Mouse (Mus musculus) layer of hippocampus, adult 8-10 months (tissue): ENCODE measurements at regions not wholly inside any gene's neighbourhood (a gene's known extent, or its start where the extent isn't known, plus 50 kb on each side); places are given as distances from the start of the nearest gene placed in this dataset.
"Not testable (repeated sequence)": the region's sequence is repeated elsewhere in the genome, so short reads cannot be mapped to it uniquely, and the experiment has no call there.

Experiments used
- DNase-seq, 2 experiments: peaks; one replicate each; pipeline ENCODE4 v3.0.0; 2022; ENCODE audit warnings: low spot score in 2 of 2

DNA sequence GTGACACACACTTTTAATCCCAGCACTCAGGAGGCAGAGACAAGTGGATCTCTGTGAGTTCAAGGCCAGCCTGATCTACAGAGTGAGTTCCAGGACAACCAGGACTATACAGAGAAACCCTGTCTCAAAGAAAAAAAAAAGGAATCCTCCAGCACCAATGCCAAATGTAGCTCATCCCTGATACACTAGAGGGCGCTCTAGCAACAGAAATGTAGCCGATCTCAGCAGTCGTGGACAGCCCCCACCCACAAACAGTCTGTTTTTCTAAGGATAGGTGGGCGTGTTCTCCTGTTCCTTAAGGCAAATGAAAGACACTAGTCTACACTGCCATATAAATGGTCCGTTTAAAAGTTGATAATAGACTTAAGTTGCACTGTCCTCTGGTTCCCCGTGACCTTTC is 2447.9 kb upstream of the Gm8797 start:
- peak in 1 of 2 experiments; percentile 30 for DNase-seq

DNA sequence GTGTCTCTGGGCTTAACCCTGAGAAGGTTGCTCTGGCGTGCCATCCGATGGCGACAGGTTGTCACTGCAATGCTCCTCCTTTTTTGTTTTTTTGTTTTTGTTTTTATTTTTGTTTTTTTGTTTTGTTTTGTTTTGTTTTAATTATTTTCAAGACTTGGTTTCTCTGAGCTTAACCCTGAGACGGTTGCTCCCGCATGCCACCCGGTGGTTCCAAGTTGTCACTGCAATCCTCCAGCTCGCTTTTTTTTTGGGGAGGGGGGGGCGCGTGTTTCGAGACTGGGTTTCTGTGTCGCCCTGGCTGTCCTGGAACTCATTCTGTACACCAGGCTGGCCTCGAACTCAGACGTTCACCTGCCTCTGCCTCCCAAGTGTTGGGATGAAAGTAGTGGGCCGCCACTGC is 2442.1 kb upstream of the Gm8797 start:
- no peak for DNase-seq

DNA sequence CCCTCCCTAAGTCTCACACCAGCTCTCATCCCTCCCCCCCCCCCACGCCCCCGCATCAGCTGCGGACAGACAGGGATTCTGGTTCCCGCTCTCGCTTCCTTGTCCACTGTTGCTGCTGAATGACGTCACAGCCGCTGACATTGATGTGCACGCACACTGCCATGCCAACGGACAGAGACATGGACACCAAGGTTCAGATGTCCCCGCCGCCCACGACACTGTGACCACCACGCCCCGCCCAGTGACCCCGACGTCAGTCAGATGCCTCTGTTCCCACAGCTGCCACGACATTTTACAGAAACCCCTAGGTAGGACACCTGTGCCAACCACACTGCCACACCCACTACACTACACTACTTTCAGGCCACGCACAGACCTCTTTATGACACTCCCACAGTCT is 2441.6 kb upstream of the Gm8797 start:
- no peak for DNase-seq

DNA sequence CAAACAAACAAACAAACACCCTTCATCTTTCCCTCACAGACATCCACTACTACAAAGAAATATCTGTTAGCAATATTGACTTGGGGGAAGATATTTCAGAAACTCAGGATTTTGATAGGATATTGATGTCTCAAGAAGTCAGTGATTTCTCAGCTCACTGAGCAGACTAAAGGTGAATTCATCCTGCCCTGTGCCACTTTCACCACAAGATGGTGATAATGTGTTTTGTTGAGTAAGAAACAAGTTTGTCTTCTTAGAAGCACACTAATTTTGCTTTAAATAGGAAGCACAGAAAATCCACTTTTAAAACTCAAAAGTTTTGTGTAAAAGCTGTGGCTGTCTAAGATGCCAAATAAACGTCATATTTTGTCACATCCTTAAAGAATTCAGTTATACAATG is 2439.8 kb upstream of the Gm8797 start:
- DNase-seq: no peak

DNA sequence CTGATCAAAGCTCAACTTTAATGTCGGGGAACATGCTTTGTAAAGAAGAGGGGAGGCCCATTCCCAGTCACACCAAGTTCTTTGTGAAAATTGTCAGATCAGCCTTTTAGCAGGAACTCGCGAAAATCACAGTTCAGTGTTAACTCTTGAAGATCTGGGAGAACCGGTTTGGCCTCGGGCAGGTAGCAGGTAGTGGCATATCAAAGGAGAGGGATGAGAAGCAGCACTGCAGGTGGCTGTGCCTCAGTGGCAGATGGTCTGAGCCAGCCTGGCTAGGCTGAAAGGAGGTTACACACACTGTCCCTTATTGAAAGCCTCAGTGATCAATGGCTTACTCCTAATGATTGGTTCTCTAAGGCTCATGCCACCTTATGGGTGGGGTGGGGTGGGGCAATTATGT is 2401.0 kb upstream of the Gm8797 start:
- DNase-seq: no peak

DNA sequence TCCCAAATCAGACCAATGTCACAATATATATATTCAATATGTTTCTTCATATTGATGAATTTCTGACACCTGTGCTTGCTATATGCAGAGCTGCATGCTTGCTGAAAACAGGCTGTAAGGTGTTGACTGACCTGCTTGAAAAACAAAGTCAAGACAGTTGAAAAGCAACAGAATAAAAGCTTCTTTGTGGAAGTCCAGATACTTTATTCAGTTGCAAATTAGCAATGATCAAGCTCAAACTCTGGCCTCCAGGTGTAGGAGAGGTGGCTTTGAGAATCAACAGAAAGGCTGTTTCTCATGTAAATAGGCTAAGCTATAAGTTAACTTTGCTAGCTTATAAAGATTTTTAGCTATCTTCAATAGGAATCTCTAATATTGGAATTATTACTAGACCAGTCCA is 2379.7 kb upstream of the Gm8797 start:
- DNase-seq: not testable (repeated sequence)

DNA sequence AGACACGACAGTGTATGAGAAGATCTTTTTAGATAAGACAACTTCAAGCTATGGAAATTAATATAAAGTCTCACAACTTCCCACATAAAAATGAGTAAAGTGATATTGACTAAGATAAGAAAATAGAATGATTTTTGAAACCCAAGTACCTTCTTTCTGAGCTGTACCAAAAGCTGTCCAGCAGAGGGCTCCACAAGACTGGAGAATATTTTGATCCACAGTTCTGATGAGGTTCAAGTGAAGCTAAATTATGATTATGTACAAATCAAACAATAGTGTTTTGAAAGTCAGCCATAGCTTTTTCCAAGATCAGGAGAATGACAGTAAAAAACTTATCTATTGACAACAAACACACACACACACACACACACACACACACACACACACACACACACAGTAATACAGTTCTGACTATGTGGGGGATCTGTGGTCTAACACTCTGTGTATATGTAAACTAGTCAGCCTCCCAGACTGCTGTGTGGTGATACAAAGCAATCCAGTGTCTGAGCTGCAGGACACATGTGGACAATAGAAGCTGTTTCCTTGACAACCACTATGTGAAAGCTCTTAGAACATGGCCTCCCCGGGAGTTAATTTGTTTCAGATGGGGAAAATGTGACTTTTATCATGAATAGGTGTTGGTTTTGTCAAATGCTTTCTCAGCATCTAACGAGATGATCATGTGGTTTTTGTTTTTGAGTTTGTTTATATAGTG is 2362.4 kb upstream of the Gm8797 start:
- DNase-seq: no peak
